Comparison of ENCODE assay signal across 9 mouse cellular contexts in the genomic region with DNA sequence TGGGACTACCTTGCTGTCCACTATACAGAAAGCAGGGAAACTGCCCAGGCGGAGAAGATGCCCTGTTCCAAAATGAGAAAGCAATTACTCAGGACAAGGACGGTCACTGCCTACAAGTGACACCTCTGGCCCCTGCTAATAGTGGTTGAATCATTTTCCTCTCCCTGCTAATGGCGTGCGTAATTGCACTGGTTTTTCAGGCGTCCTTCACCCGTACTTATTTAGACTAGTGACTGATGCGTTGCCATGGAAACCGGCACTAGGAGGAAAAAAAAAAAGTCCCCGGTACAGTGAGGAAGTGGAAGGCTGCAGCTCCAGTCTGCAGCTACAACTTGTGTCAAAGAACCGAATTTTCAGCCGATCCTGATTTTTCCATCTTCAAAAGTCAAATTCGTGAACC.
A peak's percentile ranks its signal among the peaks of the same experiment; 100 is the strongest.
DNase-seq lines count a peak whose midpoint lies in the region; ATAC-seq and TF ChIP-seq lines count a peak whose summit lies in the region.
"Had no signal": no experiment of that assay in that cellular context is flagged by ENCODE, and none has a peak within 500 bp of the region (broad histone marks: within the 10 kb centered on the region; RNA-seq: fewer than 3 reads in every experiment).

No protein-coding gene starts in this region.

- TF ChIP-seq CTCF in heart, adult 2 months (IDR thresholded peaks at IDR 0.05) = no peak

- no peak for TF ChIP-seq POLR2A in heart, adult 2 months (IDR thresholded peaks at IDR 0.05; ENCODE audit: insufficient read depth, low read depth, low read length)

- ATAC-seq in intestine, embryonic 14.5 days (replicated peaks; ENCODE audit: low FRiP score, low TSS enrichment, low read depth) = no peak
- ATAC-seq in intestine, embryonic 15.5 days = no peak
- no peak for ATAC-seq in embryonic facial prominence, embryonic 11.5 days (replicated peaks; ENCODE audit: insufficient number of reproducible peaks, low FRiP score, low TSS enrichment, low read depth)
- peak; percentile 37; the same call in 1 of the 2 replicates for ATAC-seq in neural tube, embryonic 13.5 days (ENCODE audit: low read depth)
- ATAC-seq in megakaryocyte progenitor cell, adult 5-6 weeks (replicated peaks; ENCODE audit: poor library complexity) = no peak

- DNase-seq in intestine, embryonic 14.5 days (ENCODE audit: low spot score) = peak; percentile 58
- DNase-seq in embryonic facial prominence, embryonic 11.5 days (ENCODE audit: low spot score) = peak; percentile 84
- peak; percentile 44 to 53 for DNase-seq in layer of hippocampus, adult 8-10 months (ENCODE audit: low spot score in 2 of 2)
- no peak for DNase-seq in heart, adult 2 months
- no peak for DNase-seq in lung, postnatal 4 days

- no peaks in the 10 kb centered on the region for H3K27me3 ChIP-seq in intestine, embryonic 14.5 days (replicated peaks; ENCODE audit: control insufficient read depth, insufficient read depth, low read length)
- no peaks in the 10 kb centered on the region for H3K27me3 ChIP-seq in intestine, embryonic 15.5 days (replicated peaks)
- H3K27me3 ChIP-seq in embryonic facial prominence, embryonic 11.5 days (ENCODE audit: control insufficient read depth, insufficient read depth, low read length) = no peaks in the 10 kb centered on the region
- H3K27me3 ChIP-seq in neural tube, embryonic 13.5 days = no peaks in the 10 kb centered on the region
- H3K27me3 ChIP-seq in heart, adult 2 months (ENCODE audit: control insufficient read depth, insufficient read depth, low read length) = no peaks in the 10 kb centered on the region

- no peaks in the 10 kb centered on the region for H3K36me3 ChIP-seq in intestine, embryonic 14.5 days (ENCODE audit: control insufficient read depth, insufficient read depth, low read length)
- H3K36me3 ChIP-seq in intestine, embryonic 15.5 days = no peaks in the 10 kb centered on the region
- H3K36me3 ChIP-seq in embryonic facial prominence, embryonic 11.5 days (replicated peaks; ENCODE audit: control insufficient read depth, insufficient read depth, low read depth, low read length) = no peaks in the 10 kb centered on the region
- no peaks in the 10 kb centered on the region for H3K36me3 ChIP-seq in neural tube, embryonic 13.5 days
- no peaks in the 10 kb centered on the region for H3K36me3 ChIP-seq in heart, adult 2 months (ENCODE audit: control insufficient read depth, insufficient read depth, low read length)

- intact Hi-C loops in heart, adult 2 months (cut with DNase I) = no loop called here

- WGBS in intestine, embryonic 14.5 days = 25% methylated on average over 12 of the region's 12 CpGs
- WGBS in intestine, embryonic 15.5 days = 25% methylated on average over 12 of the region's 12 CpGs
- 32% methylated on average over 12 of the region's 12 CpGs for whole genome bisulfite sequencing in embryonic facial prominence, embryonic 11.5 days
- 21% methylated on average over 12 of the region's 12 CpGs for WGBS in neural tube, embryonic 13.5 days
- 46% methylated on average over 12 of the region's 12 CpGs for WGBS in heart, adult 2 months

- H3K9ac ChIP-seq in intestine, embryonic 14.5 days (ENCODE audit: low read length) = no peak overlapping the region
- no peak overlapping the region for H3K9ac ChIP-seq in intestine, embryonic 15.5 days
- H3K9ac ChIP-seq in embryonic facial prominence, embryonic 11.5 days (replicated peaks; ENCODE audit: low read length) = no peak overlapping the region; the same call in 1 of the 2 replicates
- H3K9ac ChIP-seq in neural tube, embryonic 13.5 days = no peak overlapping the region; the same call in 1 of the 2 replicates
- no peak overlapping the region for H3K9ac ChIP-seq in heart, adult 2 months (ENCODE audit: low read depth, low read length)

- H3K9me3 ChIP-seq in intestine, embryonic 14.5 days (ENCODE audit: control insufficient read depth, low read length) = no peaks in the 10 kb centered on the region
- H3K9me3 ChIP-seq in intestine, embryonic 15.5 days = no peaks in the 10 kb centered on the region
- no peaks in the 10 kb centered on the region for H3K9me3 ChIP-seq in embryonic facial prominence, embryonic 11.5 days (replicated peaks; ENCODE audit: control insufficient read depth, low read length)
- H3K9me3 ChIP-seq in neural tube, embryonic 13.5 days = no peaks in the 10 kb centered on the region

- no peaks in the 10 kb centered on the region for H3K4me1 ChIP-seq in intestine, embryonic 14.5 days (replicated peaks; ENCODE audit: control insufficient read depth, insufficient read depth, low read length)
- H3K4me1 ChIP-seq in intestine, embryonic 15.5 days (replicated peaks) = no peaks in the 10 kb centered on the region
- H3K4me1 ChIP-seq in embryonic facial prominence, embryonic 11.5 days (ENCODE audit: control insufficient read depth, insufficient read depth, low read length) = peaks cover 5% of the 10 kb centered on the region; the same call in 1 of the 2 replicates
- H3K4me1 ChIP-seq in neural tube, embryonic 13.5 days (replicated peaks) = peaks cover 54% of the 10 kb centered on the region
- H3K4me1 ChIP-seq in heart, adult 2 months (ENCODE audit: control insufficient read depth, insufficient read depth, low read length) = no peaks in the 10 kb centered on the region

- H3K79me2 ChIP-seq in heart, adult 2 months (replicated peaks; ENCODE audit: control insufficient read depth, insufficient read depth, low read length) = no peaks in the 10 kb centered on the region

- no peak overlapping the region for H3K27ac ChIP-seq in intestine, embryonic 14.5 days (ENCODE audit: low read depth)
- H3K27ac ChIP-seq in intestine, embryonic 15.5 days = no peak overlapping the region
- H3K27ac ChIP-seq in embryonic facial prominence, embryonic 11.5 days (replicated peaks; ENCODE audit: low read depth, low read length) = no peak overlapping the region
- H3K27ac ChIP-seq in neural tube, embryonic 13.5 days (replicated peaks) = peak overlapping the region; percentile 61
- no peak overlapping the region for H3K27ac ChIP-seq in heart, adult 2 months

- H3K4me3 ChIP-seq in intestine, embryonic 14.5 days (ENCODE audit: low read depth, low read length) = no peak overlapping the region
- no peak overlapping the region for H3K4me3 ChIP-seq in intestine, embryonic 15.5 days (replicated peaks)
- H3K4me3 ChIP-seq in embryonic facial prominence, embryonic 11.5 days (ENCODE audit: low read depth, low read length) = no peak overlapping the region; the same call in 1 of the 2 replicates
- H3K4me3 ChIP-seq in neural tube, embryonic 13.5 days = peak overlapping the region; percentile 25
- H3K4me3 ChIP-seq in heart, adult 2 months = no peak overlapping the region
- H3K4me3 ChIP-seq: erythroblast, embryonic 14.5 days had no signal

- no peak for TF ChIP-seq EP300 in heart, adult 2 months (IDR thresholded peaks at IDR 0.05; ENCODE audit: insufficient read depth, low read depth, low read length)

- no peak overlapping the region for H3K4me2 ChIP-seq in intestine, embryonic 14.5 days (ENCODE audit: low read length)
- no peak overlapping the region for H3K4me2 ChIP-seq in intestine, embryonic 15.5 days (replicated peaks)
- H3K4me2 ChIP-seq in embryonic facial prominence, embryonic 11.5 days (ENCODE audit: low read depth, low read length) = no peak overlapping the region
- H3K4me2 ChIP-seq in neural tube, embryonic 13.5 days = peak overlapping the region; percentile 47

Comparison
In these comparisons a context has a peak if more than half of its experiments do, and no peak if none do; other contexts are left out.
1. DNase-seq: peak in intestine, embryonic 14.5 days (single experiment), embryonic facial prominence, embryonic 11.5 days (single experiment) and layer of hippocampus, adult 8-10 months (2 of 2); none in heart, adult 2 months (0 of 2) and lung, postnatal 4 days (0 of 2).